Mouse (Mus musculus) gonadal fat pad, adult 2 months (tissue): Measurements from ENCODE around the gene Kcnk5. TPM values are rescaled to one million over a fixed set of nuclear protein-coding genes. Genes with fewer than 3 reads are reported as not detected.

ENCODE experiments used
- DNase-seq: peaks from one replicate; pipeline ENCODE4 v3.0.0-alpha.2; 2012; ENCODE audit warnings: low read depth
- polyA plus RNA-seq: library from polyadenylated mRNA; depleted of rRNA; stranded (reverse); fragments of >200 nt; gene quantifications from 2 replicates; pipeline ENCODE4 v1.2.3, GENCODE M21; 2012; rRNA removed

The Kcnk5 gene
- polyA plus RNA-seq, 1 experiment = 12.6 TPM

DNA sequence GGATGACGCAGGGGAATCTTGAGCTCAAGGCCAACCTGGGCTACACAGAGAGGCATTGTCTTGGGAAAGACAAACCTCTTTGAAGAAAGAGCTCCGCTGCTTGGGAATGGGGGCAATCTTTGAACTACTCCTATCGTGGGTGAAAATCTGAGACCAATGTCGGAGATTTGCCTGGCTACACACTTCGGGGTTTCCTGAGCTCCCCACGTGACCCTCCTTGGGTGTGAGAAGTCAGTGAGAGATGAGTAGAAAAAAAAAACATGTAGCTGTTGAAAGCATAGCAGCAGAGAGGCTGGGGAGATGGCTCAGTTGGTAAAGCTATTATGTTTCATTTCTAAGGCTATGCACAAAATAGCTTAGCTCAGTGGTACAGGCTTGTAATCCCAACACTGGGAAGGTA, 66.7 kb downstream of the Kcnk5 start:
- no peak for DNase-seq

DNA sequence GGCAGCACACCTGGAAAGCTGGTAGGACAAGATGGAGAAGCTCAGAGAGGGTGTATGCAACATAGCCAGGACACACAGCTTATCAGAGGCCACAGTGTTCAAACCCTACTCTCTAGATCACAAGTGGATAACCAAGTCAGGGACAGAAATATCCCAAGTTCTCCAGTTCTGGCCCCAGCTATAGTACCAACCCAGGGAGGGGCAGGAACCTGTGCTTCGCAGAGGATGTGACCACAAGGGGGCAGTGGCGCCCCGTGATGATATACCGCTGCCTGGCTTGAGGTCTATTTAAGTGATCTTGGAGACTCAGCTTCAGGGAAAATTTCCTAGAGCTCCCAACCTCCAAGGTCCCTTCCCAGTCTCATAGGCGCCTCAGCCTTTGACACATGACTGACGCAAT, 67.6 kb downstream of the Kcnk5 start:
- no peak for DNase-seq

DNA sequence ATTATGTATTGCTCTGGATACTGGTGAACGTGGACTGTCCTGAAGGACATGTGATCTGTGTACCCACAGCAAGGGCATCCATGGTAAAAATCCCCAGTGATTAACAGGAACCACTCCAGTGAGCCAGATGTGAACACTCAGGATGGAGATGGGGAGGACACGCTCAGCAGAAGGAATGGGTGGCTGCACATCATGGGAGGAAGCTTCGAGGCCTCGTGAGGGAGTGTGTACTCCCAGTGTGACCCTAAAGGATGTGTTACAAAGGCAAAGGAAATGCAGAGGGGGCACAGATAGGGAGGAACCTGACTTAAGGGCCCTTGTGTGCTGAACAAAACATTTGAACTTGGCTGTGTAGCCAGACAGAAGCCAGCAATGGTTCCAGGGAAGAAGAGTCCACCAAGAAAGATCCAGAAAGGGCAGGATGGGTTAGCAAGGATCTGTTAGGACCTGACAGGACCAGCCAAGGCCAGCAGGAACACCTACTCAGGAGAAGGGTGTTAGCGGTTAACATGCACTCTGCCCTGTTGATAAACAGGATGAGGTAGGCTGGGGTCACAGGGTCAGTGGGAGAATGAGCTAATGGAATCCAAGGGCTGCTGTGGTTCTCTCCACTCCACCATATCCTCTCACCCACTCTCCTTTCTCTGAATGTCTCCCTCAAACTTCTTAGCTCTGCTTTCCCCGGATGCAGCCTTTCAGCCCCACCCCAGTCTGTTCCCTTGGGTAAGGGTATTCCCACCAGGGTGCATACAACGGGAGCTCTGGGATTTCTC, 68.2 kb downstream of the Kcnk5 start:
- DNase-seq = no peak

DNA sequence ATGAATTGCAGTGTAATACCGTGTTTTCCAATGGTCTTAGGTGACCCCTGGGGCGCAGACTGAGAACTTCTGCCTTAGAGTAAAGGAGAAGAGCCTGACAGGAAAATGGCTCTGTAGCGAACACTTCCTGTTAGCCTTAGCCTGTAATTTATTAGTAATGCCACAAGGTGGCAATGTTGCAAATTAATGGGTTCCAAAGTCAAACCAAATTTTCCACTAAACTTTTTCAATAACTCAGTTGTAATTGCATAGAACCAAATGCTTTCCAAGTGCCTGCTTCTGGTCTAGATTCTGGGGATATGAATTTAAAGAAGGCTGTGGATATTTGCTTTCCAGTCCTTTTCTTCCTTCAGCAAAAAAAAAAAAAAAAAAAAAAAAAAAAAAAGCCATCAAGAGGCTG, 69.4 kb downstream of the Kcnk5 start:
- DNase-seq = no peak

DNA sequence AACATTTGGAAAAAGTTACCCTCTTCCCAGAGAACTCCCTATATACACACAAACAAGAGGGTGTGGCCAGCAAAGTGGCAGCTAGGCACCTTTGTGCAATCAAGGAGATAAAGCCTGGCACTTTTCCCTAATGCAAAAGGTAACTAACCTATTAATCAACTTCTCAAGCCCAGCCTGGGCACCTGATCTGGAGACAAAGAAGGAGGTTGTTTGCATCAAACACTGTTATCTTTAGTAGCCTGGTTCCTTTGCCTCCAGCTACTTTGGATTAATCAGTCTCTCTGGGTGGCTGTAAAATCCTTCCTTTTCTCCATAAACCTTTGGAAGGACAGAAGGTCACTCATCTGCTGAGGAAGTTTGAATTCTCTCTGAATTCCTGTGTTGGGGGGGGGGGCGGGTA, 70.7 kb downstream of the Kcnk5 start:
- no peak for DNase-seq

DNA sequence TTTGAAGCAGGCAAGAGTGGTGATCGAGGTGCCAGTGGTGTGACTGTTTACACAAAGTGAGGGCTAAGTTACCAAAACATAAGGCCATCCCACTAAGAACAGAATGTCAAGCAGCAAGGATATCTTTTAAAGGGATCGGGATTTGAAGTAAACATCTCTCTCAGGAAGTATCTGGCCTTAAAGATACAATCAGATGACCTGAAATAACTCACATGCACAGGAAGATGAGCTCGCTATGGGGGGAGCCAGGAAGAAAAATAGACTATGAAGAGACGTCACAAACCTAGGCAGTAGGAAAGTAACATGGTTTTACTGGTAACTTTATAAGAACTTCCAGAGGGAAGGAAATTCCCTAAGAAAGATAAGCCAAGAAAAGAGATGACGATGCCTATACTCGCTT, 75.3 kb downstream of the Kcnk5 start:
- DNase-seq = no peak

DNA sequence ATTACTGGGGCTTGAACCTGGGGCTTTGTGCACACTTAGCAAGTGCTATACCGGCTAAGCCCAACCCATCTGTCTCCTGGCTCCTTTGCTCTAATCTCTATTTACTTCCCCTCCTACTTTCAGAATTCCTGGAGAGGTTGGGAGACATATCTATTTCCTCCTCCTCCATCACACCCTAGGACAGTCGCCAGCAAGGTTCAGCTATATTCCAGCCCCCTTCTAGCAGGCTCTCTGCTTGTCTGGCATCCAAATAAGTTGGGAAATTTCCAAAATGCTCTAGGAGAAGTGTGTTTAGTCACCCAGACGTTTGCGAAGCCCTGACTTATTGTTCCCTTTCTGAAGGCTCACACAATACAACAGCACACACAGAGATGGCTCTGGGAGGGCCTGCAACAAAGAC, 78.4 kb downstream of the Kcnk5 start:
- no peak for DNase-seq

DNA sequence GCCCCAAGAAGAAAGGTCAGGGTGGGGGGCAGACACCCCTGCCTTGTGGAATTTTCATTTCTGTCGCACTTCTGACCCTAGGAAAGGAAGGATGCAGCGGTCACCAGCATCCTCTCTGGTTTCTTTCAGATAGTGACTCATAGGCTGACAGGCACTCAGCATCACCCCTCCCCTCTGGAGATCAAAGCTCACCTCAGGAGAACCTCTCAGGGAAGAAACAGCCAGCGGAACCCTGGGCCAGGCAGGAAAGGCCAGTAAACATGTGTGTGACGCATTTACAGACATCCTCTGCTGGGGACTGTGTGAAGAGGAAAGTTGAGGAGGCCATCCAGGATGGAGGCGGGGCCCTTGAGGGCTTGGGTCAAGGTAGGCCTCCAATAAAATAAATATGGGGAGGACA, 83.5 kb downstream of the Kcnk5 start:
- DNase-seq = no peak

DNA sequence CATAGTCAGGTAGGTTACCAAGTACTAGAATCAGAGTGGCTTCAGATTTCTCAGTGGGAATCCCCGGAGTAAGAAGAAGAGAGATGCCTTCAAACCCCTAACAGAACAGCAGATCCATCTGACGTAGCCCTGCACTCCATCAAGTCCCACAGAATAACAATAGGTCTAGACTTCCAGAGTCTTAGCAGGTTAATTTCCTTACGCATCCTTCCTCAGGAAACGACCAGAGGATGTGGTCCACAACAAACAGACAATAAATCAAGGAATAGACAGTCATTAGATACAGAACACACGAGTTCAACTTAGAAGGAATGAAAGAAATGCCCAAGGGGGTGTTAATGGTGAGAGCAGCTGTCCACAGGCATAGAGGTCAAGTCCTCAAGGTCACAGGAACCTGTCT, 86.7 kb downstream of the Kcnk5 start:
- DNase-seq = no peak

DNA sequence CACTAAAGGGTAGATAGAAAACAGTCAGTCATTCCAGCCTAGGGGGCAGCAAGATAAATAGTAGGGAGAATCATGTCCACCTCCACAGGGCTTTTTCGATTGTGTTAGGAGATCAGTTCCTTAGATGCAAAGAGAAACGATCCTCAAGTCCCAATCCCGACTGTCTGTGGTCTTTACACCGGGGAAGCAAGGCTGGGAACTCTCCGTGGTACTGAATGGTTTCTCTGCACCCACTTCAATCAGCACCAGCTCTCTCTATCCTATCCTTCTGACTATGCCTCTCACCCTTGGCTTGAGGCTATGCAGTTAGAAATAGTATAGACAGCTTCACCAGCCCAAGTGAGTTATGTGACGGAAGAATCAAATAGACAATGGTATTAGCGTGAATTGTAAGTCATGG, 88.1 kb downstream of the Kcnk5 start:
- DNase-seq = no peak

Other genes starting within 250 kb of the Kcnk5 start
- 12.8 and 14.1 TPM in 2 replicates for gene Gng2, start 204.2 kb downstream of the Kcnk5 start, polyA plus RNA-seq
- 7.8 and 8.0 TPM in 2 replicates for gene Saysd1, start 43.3 kb downstream of the Kcnk5 start, polyA plus RNA-seq
- gene Kcnk16, start 87.4 kb upstream of the Kcnk5 start, polyA plus RNA-seq = not detected in 2 replicates
- gene Nudt13, start 112.9 kb upstream of the Kcnk5 start, polyA plus RNA-seq = 25.3 and 37.6 TPM in 2 replicates
- 29.0 and 29.7 TPM in 2 replicates for gene Ecd, start 166.3 kb upstream of the Kcnk5 start, polyA plus RNA-seq
- 34.0 and 35.1 TPM in 2 replicates for gene Fam149b, start 166.4 kb upstream of the Kcnk5 start, polyA plus RNA-seq
- 8.0 and 12.1 TPM in 2 replicates for gene Dnajc9, start 207.1 kb upstream of the Kcnk5 start, polyA plus RNA-seq
- 42.5 and 48.5 TPM in 2 replicates for gene Mrps16, start 211.8 kb upstream of the Kcnk5 start, polyA plus RNA-seq